Mouse (Mus musculus): Measurements from ENCODE around the gene Fbxl19.

- TF ChIP-seq JUND (conservative IDR thresholded peaks at IDR 0.05; ENCODE audit: low read depth, low read length) (no peak), HCFC1 (IDR thresholded peaks at IDR 0.05; ENCODE audit: low read depth, low read length) (no peak), POLR2A (IDR thresholded peaks at IDR 0.05; ENCODE audit: low read depth, low read length) (no peak), USF2 (conservative IDR thresholded peaks at IDR 0.05; ENCODE audit: low read depth, low read length) (no peak), CTCF (conservative IDR thresholded peaks at IDR 0.05 in 1 of 2, IDR thresholded peaks at IDR 0.05 in 1 of 2; ENCODE audit: low read depth in 2 of 2, low read length in 2 of 2) (no peak), IRF4 (IDR thresholded peaks at IDR 0.05; ENCODE audit: low read depth, low read length) (no peak), NELFE (IDR thresholded peaks at IDR 0.05; ENCODE audit: low read depth, low read length) (no peak), MAZ (IDR thresholded peaks at IDR 0.05; ENCODE audit: low read depth, low read length) (no peak), EP300 (IDR thresholded peaks at IDR 0.05; ENCODE audit: low read length) (no peak)
These were observed 14.2 kb upstream of the Fbxl19 start for GRCm38 (mm10) chr7:127730170-127730569.

Measured in CH12.LX (cell line).